Mouse (Mus musculus): ENCODE results near the gene Anp32e. TPM values are rescaled to one million over a fixed set of nuclear protein-coding genes. Genes with fewer than 3 reads are reported as not detected.
A peak's percentile ranks its signal among the peaks of the same experiment; 100 is the strongest.
"Not testable (repeated sequence)": the region's sequence is repeated elsewhere in the genome, so short reads cannot be mapped to it uniquely, and the experiment has no call there.

Anp32e gene
- total RNA-seq, 2 experiments from 2014 or later, result 103 to 105 TPM

- no peak for DNase-seq (ENCODE audit: low spot score in 2 of 2)
Measured at GRCm38 (mm10) chr3:95972251-95972872, 43.3 kb downstream of the Anp32e start.

- DNase-seq (ENCODE audit: low spot score in 2 of 2), result peak; percentile 48 to 64
Measured at GRCm38 (mm10) chr3:95972873-95973634, 44.0 kb downstream of the Anp32e start.

- DNase-seq (ENCODE audit: low spot score in 2 of 2), result no peak
Measured at GRCm38 (mm10) chr3:95977079-95977478, 48.0 kb downstream of the Anp32e start.

GRCm38 (mm10) chr3:95977587-95977986 lies 48.5 kb downstream of the Anp32e start:
- DNase-seq (ENCODE audit: low spot score in 2 of 2), result not testable (repeated sequence)

GRCm38 (mm10) chr3:95978265-95978664 lies 49.2 kb downstream of the Anp32e start:
- no peak for DNase-seq (ENCODE audit: low spot score in 2 of 2)

- no peak for DNase-seq (ENCODE audit: low spot score in 2 of 2)
Measured at GRCm38 (mm10) chr3:95980276-95980970, 51.4 kb downstream of the Anp32e start.

- no peak for DNase-seq (ENCODE audit: low spot score in 2 of 2)
Measured at GRCm38 (mm10) chr3:95982129-95982528, 53.1 kb downstream of the Anp32e start.

- peak; percentile 54 to 62 for DNase-seq (ENCODE audit: low spot score in 2 of 2)
Measured at GRCm38 (mm10) chr3:95985209-95986000, 56.4 kb downstream of the Anp32e start.

- peak; percentile 69 to 72 for DNase-seq (ENCODE audit: low spot score in 2 of 2)
Measured at GRCm38 (mm10) chr3:95986001-95986622, 57.1 kb downstream of the Anp32e start.

- DNase-seq (ENCODE audit: low spot score in 2 of 2), result no peak
Measured at GRCm38 (mm10) chr3:95986984-95987383, 57.9 kb downstream of the Anp32e start.

GRCm38 (mm10) chr3:95987386-95988110 lies 58.5 kb downstream of the Anp32e start:
- no peak for DNase-seq (ENCODE audit: low spot score in 2 of 2)

- no peak for DNase-seq (ENCODE audit: low spot score in 2 of 2)
Measured at GRCm38 (mm10) chr3:95988138-95988537, 59.1 kb downstream of the Anp32e start.

GRCm38 (mm10) chr3:95988969-95989368 lies 59.9 kb downstream of the Anp32e start:
- DNase-seq (ENCODE audit: low spot score in 2 of 2), result peak in 1 of 2 experiments; percentile 55

- DNase-seq (ENCODE audit: low spot score in 2 of 2), result no peak
Measured at GRCm38 (mm10) chr3:95990413-95990941, 61.4 kb downstream of the Anp32e start.

- no peak for DNase-seq (ENCODE audit: low spot score in 2 of 2)
Measured at GRCm38 (mm10) chr3:95992990-95993603, 64.1 kb downstream of the Anp32e start.

GRCm38 (mm10) chr3:95993881-95994280 lies 64.8 kb downstream of the Anp32e start:
- DNase-seq (ENCODE audit: low spot score in 2 of 2), result no peak

GRCm38 (mm10) chr3:95994381-95994846 lies 65.4 kb downstream of the Anp32e start:
- no peak for DNase-seq (ENCODE audit: low spot score in 2 of 2)

- DNase-seq (ENCODE audit: low spot score in 2 of 2), result peak; percentile 58 to 67
Measured at GRCm38 (mm10) chr3:95994975-95995801, 66.1 kb downstream of the Anp32e start.

All from layer of hippocampus, postnatal 10 days (tissue).